Mouse (Mus musculus) olfactory bulb, adult 2 months (tissue): ENCODE measurements around the gene Hdac4.

Experiments used
- CTCF ChIP-seq: fragments of 200-500 bp; IDR thresholded peaks from 2 replicates; pipeline ENCODE4 v1.5.1; 2012; ENCODE audit warnings: low read depth, mild to moderate bottlenecking, low read length, moderate library complexity; ENCODE audit not compliant: insufficient read depth
- POLR2A ChIP-seq: fragments of 200-500 bp; IDR thresholded peaks from 2 replicates; pipeline ENCODE4 v1.6.1; 2012; ENCODE audit warnings: mild to moderate bottlenecking, low read depth, low read length, moderate library complexity; ENCODE audit not compliant: insufficient read depth

- TF ChIP-seq CTCF = no peak
- TF ChIP-seq POLR2A = no peak
Measured at GRCm38 (mm10) chr1:92055149-92055548, 140.3 kb downstream of the Hdac4 start.
